Mouse (Mus musculus) MN1 (cell line): ENCODE results near the gene Rimkla.

Source experiments
- DNase-seq: peaks from one replicate; pipeline ENCODE4 v3.0.0-alpha.2; 2016; ENCODE audit warnings: low spot score

Gene Rimkla

DNA sequence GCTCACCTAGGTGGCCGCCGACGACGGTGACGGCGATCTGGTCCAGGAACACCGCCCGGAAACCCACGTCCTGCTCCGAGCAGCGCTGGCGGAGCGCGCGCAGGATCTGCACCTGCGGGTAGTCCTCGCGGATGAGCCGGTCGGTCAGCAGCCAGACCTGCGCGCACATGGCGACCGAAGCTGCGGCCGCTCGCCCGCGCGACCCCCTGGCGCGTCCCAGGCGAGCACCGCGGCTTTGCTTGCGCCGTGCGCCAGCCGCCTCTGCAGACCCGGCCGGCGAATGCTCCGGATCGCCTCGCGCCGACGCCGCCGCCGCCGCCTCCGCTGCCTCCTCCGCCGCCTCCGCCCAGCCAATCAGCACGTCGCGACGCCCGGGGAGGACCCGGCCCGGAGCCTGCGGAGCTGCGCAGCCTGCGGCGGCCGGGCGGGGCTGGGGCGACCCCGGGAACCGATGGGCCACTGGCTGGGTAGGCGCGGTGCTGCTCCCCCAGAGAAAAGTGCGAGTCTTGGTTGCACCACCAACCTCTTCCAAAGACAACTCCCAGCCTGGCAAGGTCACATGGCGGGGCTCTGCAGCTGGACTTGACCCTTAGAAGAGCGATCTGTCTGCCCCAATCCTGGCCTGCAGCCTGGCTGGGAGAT lies at the start of gene Rimkla:
TSS of gene Rimkla (minus strand) at position 338 of the 642 bp plus-strand sequence.
- DNase-seq: peak; percentile 69

- no peak for DNase-seq
Measured at GRCm38 (mm10) chr4:119540533-119540890, 48.1 kb upstream of the Rimkla start.

DNA sequence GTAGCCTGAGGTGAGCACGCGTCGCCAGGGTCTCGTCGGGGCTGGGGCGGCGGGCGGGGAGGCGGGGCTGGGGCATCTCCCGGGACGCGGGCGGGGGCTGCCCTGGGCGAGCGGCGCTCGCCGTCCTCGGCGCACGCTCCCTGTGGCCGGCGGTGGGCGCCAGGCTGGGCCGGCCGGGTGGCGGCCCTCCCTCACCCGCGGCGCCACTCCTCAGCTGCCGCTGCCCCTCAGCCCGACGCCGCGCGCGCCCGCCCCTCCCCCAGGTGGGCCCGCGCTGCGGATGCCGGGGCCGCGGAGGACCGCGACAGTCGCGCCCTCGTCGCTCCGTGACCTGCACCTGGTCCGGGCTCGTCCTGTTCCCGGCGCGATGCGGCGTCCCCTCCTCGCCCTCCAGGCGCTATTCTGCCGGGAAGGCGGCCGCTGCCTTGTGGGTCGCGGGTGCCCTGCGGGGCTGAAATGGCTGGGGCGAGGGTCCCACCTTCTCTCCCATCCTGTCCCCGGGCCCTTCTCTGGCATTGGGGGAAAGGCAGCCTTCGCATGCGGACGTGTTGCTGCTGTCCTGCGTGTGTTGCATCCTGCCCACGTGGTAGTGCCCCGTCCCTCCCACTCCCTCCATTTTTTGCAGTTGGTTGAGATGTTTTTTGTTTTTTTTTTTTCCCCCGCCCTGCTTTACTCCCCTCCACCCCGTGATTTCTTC lies 47.6 kb upstream of the Rimkla start:
- DNase-seq: peak; percentile 58

- DNase-seq: peak; percentile 90
Measured at GRCm38 (mm10) chr4:119539031-119539824, 46.8 kb upstream of the Rimkla start, which contains the start of gene Frg2f1. Gene Frg2f1, minus strand, starts transcription at chr4:119539529.

DNA sequence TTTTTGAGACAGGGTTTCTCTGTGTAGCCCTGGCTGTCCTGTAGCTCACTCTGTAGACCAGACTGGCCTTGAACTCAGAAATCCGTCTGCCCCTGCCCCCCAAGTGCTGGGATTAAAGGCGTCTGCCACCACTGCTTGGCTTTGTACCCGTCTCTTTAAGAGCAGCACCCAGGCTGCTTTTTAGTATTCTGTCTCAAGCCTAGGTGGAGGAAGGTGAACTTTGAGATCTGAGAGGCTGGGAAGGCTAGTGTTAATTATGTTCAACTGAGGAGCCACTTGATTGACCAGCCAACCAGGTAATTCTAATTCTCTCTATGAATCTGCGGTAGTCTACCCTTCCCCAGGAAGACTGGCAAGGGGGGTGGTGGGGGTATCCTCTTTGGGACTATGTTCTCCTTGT lies 45.0 kb upstream of the Rimkla start:
- DNase-seq: no peak

GRCm38 (mm10) chr4:119536615-119537014 lies 44.2 kb upstream of the Rimkla start, which contains the start of gene Foxj3:
Gene Foxj3, plus strand, starts transcription at chr4:119537004.
- DNase-seq: peak; percentile 21

- no peak for DNase-seq
Measured at GRCm38 (mm10) chr4:119535103-119535502, 42.7 kb upstream of the Rimkla start.

DNA sequence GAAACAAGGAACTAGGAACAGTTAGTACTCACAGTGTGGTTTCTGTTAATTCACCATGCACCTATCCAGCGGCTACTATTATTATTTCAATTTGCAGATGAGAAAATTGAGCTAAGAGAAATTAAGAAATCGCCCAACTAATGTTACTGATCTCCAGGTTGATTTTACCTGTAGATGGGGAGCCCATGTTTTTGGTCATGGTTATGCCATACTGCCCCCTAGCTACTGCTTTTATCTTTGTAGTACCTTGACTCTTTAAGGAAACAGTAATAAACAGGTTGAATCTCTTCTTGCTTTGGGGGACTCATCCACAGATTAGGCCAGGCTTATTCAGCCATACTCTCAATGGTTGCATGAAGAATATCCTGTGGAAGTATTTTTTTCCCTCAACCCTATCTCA lies 39.4 kb upstream of the Rimkla start:
- no peak for DNase-seq

DNA sequence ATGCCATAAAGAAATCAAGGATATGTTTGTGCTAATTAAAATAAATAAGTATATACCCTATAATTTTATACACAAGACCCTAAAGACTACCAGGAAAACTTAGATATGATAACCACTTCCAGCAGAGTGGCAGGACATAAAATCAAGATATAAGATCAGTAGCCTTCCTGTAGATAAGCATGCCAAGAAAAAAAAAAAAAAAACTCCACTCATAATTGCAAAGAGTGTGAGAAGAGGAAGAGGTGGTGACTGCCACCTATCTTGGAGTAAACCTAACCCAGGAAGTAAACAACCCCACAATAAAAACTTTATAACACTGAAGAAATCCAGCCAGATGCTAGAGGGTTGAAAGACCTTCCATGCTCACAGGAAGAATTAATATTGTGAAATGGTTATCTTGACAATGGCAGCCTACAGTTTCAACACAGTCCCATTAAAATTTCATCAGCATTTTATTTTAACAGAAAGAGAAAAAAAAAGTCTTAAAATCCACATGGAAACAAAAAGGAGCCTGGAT lies 34.0 kb upstream of the Rimkla start:
- DNase-seq: no peak

- DNase-seq: no peak
Measured at GRCm38 (mm10) chr4:119524466-119524865, 32.0 kb upstream of the Rimkla start.

- DNase-seq: no peak
Measured at GRCm38 (mm10) chr4:119524010-119524409, 31.6 kb upstream of the Rimkla start.

DNA sequence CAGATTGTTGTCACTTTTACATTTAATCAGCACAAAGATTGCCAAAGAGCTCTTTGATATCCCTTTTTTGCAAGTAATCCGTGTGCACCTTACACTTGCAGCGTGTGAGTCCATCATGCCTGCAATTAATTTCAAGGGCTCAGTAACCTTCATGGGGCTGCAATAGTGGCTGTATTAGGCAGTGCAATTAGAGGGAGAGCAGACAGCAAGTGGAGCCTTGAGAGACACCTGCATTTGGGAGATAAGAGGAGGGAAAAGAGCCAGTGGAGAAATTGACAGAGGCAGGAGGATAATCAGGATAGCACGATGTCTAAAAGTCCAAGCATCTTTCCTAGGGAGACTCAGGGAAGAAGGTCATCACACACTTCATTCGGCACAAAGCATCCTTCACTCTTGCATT lies 31.1 kb upstream of the Rimkla start:
- DNase-seq: no peak

DNA sequence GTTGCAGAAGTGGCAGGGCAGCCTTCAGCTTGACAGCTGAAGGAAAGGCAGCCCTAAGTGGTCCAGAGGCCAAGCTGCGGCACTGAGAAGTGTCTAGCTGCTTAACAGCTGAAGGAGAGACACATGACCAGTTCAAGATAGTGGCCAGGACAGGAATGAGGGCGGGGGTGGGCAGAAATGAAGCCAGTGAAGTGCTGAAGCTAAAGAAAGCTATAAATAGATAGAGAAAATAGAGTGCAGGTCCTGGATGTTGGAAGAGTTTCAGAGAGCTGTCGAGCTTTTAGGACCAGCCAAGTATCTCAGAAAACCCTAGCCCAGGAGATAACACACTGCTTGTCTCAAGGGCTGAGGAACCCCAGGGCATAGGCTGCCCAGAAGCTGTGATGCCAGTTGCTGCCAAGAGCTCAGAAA lies 20.3 kb upstream of the Rimkla start:
- DNase-seq: no peak

DNA sequence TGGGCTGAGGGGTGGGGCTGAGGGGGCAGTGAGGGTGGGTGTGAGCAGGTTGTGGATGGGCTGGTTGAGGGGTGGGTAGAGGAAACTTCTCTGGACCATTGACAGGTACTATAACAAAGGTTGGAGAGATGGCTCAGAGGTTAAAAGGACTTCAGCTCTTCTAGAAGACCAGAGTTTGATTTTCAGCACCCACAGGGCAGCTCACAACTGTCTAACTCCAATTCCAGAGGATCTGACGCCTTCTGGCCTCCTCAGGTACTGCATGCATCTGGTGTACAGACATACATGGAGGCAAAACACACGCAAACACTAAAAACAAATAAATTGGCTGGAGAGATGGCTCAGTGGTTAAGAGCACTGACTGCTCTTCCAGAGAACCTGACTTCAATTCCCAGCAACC lies 19.2 kb upstream of the Rimkla start:
- DNase-seq: no peak

GRCm38 (mm10) chr4:119498319-119498848 lies 6.0 kb upstream of the Rimkla start:
- DNase-seq: no peak

DNA sequence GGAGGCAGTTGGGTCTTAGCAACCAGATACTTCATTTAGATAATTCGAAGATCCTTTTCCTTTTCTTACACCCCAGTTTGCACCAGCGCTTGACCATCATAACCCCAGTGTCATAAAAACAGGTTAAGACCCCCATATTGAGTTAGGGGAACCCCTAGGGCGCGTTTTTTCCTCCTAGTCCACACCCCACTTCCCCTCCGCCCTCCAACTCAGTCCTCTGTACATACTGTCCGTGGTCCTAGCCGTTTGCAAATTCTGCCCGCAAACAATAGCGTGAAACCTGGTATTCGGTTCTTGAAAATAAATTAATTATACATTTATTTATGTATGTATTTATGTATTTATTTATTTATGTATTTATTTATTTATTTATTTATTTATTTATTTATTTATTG lies 502 bp upstream of the Rimkla start:
- DNase-seq: no peak

- peak; percentile 21 for DNase-seq
Measured at GRCm38 (mm10) chr4:119490806-119491205, 1.6 kb downstream of the Rimkla start.

GRCm38 (mm10) chr4:119489666-119490065 lies 2.8 kb downstream of the Rimkla start:
- no peak for DNase-seq

DNA sequence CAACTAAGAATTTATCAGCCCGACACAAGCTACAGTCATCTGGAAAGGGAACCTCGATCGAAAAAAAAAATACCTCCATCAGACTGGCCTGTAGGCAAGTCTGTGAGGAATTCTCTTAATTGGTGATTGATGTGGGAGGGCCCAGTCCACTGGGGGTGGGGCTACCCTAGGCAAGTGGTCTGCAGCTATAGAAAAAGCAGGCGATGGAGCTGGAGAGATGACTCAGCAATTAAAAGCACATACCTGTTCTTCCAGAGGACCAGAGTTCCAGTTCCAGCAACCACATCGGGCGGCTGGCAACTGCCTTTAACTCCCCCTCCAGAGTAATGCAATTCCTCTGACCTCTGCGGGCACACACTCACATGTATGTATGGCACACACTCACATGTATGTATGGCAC lies 7.5 kb downstream of the Rimkla start:
- peak; percentile 42 for DNase-seq

GRCm38 (mm10) chr4:119483051-119483450 lies 9.4 kb downstream of the Rimkla start:
- no peak for DNase-seq

DNA sequence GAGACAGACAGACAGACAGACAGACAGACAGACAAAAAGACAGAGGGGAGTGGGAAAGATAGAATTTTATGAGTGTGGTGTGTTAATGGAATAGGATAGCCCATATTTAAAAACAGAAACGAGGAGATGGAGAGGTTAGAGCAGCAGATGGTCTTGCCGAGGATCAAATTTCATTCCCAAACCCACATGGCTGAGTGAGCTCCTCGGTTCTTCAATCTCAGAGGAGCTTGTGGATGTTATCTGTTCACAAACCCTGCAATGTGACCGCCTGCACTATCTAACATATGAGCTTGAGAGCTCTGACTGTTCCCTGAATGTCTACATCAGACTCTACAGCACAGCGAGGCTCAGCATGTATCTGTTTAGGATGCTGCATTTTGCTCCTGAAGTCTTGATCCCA lies 19.3 kb downstream of the Rimkla start:
- no peak for DNase-seq

DNA sequence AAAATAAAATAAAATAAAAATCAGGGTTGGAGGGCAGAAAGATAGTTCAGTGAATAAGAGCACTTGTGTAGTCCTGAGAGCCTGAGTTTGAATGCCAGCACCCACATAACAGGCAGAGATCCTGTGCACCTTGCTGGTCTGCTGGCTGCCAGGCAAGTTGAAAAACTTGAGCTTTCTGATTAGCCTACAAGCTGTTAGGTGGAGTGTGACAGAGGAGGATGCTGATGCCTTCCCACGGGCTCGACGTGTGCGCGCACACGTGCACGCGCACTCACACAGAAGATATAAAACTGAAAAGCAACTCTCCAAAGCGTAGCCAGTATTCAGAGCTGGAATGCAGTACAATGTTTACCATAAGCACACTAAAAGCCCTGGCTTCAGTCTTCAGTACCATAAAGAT lies 19.9 kb downstream of the Rimkla start:
- no peak for DNase-seq
